Mouse (Mus musculus): ENCODE results near the gene Mybbp1a.
"Not testable (repeated sequence)": the region's sequence is repeated elsewhere in the genome, so short reads cannot be mapped to it uniquely, and the experiment has no call there.

The Mybbp1a gene

DNA sequence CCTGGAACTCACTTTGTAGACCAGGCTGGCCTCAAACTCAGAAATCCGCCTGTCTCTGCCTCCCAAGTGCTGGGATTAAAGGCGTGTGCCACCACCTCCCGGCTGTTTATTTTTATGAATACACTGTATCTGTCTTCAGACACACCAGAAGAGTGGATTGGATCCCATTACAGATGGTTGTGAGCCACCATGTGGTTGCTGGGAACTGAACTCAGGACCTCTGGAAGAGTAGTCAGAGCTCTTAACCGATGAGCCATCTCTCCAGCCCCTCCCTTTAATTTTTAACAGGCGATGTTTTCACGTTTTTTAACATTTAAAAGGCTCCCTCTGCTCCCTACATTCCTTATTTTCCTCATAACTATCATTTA, 574 bp upstream of the Mybbp1a start:
- DNase-seq (ENCODE audit: low read depth in 1 of 2, low spot score in 2 of 2), result not testable (repeated sequence)

DNA sequence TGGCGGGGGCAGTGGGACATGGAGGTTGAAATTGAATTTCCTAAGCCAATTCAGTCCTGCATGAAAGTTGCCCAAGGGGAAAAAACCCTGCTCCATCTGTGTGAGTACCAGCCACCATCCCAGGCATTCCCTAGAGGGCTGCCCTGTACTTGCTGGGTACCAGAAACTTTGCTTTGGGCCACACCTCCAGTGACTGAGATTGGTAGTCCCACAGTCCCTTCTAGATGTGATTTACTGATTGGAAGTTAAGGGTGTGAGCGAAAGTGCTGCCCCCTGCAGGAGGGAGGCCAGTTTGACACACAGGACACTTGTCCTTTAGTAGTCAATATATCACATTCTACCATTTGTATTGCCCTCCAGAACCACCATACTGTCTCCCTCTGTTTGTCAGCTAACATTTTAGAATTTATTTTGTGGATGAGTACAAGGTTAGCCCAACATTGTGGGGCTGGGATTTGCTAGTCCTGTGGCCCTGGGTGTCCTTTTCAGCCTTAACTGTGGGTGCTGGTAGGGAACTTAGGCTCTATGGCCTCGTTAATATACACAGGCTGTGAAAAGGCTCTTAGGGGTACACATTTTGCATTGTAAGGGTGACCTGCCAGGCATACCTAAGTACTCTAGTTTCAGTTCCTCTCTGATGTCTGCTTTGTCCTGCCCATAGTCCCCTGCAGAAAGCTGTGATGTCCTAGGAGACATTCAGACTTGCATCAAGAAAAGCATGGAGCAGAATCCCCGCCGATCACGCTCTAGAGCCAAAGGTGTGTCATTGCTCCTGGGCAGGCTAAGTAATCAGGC, 5.4 kb downstream of the Mybbp1a start:
- no peak for DNase-seq (ENCODE audit: low read depth in 1 of 2, low spot score in 2 of 2)

DNA sequence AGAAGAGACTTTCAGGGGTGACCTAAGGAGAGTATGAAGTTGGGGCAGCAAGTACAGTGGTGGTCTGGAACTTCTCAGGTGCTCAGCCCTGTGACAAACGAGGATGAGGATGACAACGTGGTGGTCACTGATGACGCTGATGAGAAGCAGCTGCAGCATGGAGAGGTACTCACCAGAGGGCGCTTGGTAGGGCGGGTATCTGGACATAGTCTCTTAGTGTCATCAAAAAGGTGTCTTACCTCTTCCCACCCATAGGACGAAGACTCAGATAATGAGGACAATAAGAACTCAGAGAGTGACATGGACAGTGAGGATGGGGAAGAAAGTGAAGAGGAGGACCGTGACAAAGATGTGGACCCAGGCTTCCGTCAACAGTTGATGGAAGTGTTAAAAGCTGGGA, 6.3 kb downstream of the Mybbp1a start:
- DNase-seq (ENCODE audit: low read depth in 1 of 2, low spot score in 2 of 2), result no peak

- DNase-seq (ENCODE audit: low read depth in 1 of 2, low spot score in 2 of 2), result no peak
Observed at GRCm38 (mm10) chr11:72452140-72452665, 11.0 kb downstream of the Mybbp1a start.

DNA sequence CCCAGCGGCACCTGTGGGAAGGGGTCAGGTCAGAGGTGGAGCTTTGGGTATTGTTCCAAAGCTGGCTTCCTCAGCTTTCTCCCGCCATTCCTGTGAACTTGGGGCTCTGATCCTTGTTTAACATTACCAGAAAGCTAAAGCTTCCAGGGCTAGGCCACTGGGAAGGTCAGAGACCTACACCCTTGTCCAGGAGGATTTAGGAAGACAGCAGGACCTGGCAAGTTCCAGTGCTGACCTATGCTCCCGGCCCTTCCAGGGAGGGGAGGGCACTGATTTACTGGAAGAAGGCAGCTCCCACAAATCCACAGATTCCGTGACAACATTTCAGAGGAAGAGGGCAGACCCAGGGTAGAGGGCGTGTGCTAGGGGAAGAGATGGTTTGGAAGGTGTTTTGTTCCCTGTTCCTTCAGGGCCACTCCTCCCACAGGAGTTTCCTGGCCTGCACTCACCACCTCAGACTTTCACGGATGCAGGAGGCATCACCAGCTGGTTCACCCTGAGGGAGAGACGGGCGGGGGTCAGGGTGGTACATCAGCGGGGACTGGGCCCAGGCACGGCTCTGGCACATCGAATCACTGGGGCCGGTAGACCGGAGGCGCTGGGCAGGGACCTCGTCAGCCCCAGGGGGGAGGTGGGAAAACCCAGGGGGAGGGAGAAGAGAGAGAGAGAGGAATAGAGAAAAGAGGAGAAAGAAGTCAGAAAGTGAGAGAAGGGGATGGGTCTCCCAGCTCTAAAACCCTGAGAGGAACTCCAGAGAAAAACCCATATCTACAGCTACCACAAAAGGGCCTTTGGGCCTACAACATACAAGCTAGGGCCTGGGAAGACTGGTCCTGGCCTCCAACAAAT, 12.2 kb downstream of the Mybbp1a start:
- DNase-seq (ENCODE audit: low read depth in 1 of 2, low spot score in 2 of 2), result no peak

- DNase-seq (ENCODE audit: low read depth in 1 of 2, low spot score in 2 of 2), result no peak
Observed at GRCm38 (mm10) chr11:72455694-72456093, 14.5 kb downstream of the Mybbp1a start.

GRCm38 (mm10) chr11:72457995-72458496, 16.9 kb downstream of the Mybbp1a start:
- no peak for DNase-seq (ENCODE audit: low read depth in 1 of 2, low spot score in 2 of 2)

DNA sequence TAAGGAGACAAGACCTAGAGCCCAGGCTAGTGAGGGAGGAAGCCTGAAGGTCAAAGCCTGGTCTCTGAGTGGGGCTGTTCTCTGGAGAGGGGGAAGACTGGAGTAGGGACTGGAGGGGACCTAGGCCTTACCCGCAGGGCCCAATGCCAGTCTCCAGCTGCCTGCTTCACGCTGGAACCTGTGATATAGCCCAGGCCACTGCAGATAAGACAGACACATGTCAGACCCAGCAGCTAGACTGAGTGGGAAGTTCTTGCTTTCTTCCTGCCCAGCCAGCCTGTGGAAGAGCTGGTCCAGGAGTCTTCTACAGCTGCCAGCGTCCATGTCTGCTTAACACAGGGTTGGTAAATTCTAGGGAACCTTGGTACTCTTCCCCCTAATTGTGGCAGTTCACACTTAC, 17.3 kb downstream of the Mybbp1a start:
- DNase-seq (ENCODE audit: low read depth in 1 of 2, low spot score in 2 of 2), result no peak

GRCm38 (mm10) chr11:72461500-72461981, 20.4 kb downstream of the Mybbp1a start:
- DNase-seq (ENCODE audit: low read depth in 1 of 2, low spot score in 2 of 2), result peak in 1 of 2 experiments; percentile 11

DNA sequence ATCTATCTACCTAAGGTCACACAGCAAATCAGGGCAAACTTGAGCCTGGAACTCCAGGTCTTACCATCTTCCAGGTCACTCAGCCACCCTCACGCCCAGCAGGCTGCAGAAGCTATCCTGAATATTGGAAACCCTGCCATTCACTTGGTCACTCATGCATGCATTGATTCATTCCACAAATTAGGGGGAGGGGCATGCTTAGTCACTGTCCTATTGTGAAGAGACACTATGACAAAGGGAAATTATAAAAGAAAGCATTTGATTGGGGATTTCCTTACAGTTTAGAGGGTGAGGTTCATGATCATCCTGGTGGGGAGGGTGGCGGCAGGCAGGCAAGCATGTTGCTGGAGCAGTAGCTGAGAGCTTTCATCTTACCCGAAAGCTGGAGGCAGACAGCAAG, 23.7 kb downstream of the Mybbp1a start:
- DNase-seq (ENCODE audit: low read depth in 1 of 2, low spot score in 2 of 2), result no peak

DNA sequence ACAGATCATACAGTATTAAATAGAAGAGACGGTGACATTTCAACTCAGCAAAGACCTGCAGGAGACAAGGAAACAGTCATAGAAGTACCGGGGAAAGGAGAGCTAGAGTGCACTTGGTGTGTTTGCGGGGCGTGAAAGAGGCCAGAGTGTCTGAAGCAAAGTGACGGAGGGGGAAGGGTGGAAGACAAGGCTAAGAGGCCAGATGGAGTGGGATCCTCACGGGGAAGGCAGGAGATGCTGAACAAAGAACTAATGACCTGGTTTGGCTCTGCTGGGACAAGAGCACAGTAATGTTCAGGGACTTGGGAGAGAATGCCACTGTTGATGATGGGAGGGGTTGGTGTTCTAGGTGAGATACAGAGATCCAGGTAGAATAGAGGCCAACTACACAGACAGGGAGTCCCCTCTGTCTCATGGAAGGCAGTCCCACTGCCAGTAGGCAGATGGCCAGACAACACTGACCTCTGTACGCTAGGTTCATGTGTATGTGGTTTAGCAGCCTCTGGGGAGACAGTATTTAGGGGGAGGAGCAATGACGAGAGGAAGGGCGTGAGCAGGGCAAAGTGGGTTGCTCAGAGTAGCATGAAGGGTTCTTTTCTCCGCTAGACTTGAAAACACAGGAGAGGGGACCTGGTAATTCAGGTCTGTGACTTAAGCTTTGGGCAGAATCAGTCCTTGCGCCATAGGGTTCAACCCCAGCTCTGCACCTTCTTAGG, 25.0 kb downstream of the Mybbp1a start:
- DNase-seq (ENCODE audit: low read depth in 1 of 2, low spot score in 2 of 2), result no peak

GRCm38 (mm10) chr11:72466694-72467507, 25.7 kb downstream of the Mybbp1a start:
- peak in 1 of 2 experiments; percentile 27 for DNase-seq (ENCODE audit: low read depth in 1 of 2, low spot score in 2 of 2)

DNA sequence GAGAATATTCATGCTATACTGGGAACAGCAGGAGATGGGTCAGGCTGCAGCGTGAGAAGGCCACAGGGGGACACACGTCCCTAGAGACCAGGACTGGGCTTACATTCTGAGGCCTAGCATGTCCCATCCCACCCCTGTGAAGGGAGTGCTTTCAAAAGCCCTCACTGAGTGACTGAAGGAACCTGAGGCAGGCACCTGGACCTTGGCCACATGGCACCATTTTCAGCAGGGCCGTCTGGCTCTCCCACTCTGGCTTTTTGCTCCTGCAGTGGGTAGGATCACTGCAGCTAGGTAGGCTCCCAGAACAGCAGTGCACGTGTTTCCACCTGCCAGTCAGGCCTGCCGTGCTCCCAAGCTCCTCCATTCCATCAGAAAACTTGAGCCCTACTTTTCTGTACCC, 27.4 kb downstream of the Mybbp1a start:
- DNase-seq (ENCODE audit: low read depth in 1 of 2, low spot score in 2 of 2), result no peak

GRCm38 (mm10) chr11:72469217-72469616, 28.1 kb downstream of the Mybbp1a start:
- no peak for DNase-seq (ENCODE audit: low read depth in 1 of 2, low spot score in 2 of 2)

GRCm38 (mm10) chr11:72470004-72470403, 28.8 kb downstream of the Mybbp1a start:
- no peak for DNase-seq (ENCODE audit: low read depth in 1 of 2, low spot score in 2 of 2)

DNA sequence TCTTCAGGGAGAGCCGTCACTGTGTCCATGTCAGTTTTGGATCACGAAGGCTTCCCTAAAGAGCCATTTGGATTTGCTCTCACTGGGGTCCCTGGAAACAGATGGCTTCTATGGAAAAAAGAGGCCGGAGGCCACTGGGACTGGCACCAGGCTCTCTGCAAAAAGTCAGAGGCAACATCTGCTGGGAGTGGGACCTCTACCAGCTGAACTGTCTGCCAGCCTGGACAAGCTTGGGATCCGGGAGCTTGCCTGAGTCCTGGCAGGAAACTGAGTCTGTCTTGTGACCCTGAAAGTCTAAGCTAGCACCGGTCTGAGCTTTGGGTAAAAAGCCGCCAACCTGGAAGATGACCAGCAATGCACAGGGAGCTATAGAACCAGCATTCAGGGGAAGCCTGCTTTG, 30.2 kb downstream of the Mybbp1a start:
- no peak for DNase-seq (ENCODE audit: low read depth in 1 of 2, low spot score in 2 of 2)

- DNase-seq (ENCODE audit: low read depth in 1 of 2, low spot score in 2 of 2), result no peak
Observed at GRCm38 (mm10) chr11:72473540-72473939, 32.4 kb downstream of the Mybbp1a start.

GRCm38 (mm10) chr11:72474926-72475325, 33.8 kb downstream of the Mybbp1a start:
- DNase-seq (ENCODE audit: low read depth in 1 of 2, low spot score in 2 of 2), result no peak

DNA sequence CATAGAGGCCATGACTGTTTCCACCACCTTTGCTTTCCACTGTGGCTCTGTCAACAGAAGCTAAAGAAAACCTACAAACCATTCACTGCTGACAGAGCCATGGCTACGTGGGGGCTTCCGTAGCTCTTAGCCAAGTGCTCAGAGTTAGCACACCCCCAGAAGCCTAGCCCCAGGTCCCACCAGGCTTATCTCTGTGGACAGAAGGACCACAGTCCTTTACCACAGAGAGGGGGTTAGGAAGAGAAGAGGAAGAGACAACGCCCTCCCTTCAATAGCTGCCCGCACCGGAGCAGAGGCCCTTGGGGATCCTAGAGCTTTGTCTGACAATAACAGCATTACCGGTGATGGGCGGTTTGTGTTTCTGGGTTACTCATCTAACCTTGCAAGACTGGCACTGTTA, 34.3 kb downstream of the Mybbp1a start:
- no peak for DNase-seq (ENCODE audit: low read depth in 1 of 2, low spot score in 2 of 2)

GRCm38 (mm10) chr11:72476074-72476625, 35.0 kb downstream of the Mybbp1a start:
- DNase-seq (ENCODE audit: low read depth in 1 of 2, low spot score in 2 of 2), result no peak

Data from monocyte, adult 2 months (primary cell).